29 mouse cellular contexts compared by ENCODE assay signal in genomic region chr7:39643323-39643722, GRCm38 (mm10).
A peak's percentile ranks its signal among the peaks of the same experiment; 100 is the strongest.
DNase-seq lines count a peak whose midpoint lies in the region; ATAC-seq lines count a peak whose summit lies in the region.
"Had no signal": no experiment of that assay in that cellular context is flagged by ENCODE, and none has a peak within 500 bp of the region (broad histone marks: within the 10 kb centered on the region; RNA-seq: fewer than 3 reads in every experiment).

No protein-coding gene starts in this region.

- H3K4me3 ChIP-seq in midbrain, embryonic 15.5 days, result no peak overlapping the region
- H3K4me3 ChIP-seq: embryonic facial prominence, embryonic 13.5 days; embryonic facial prominence, embryonic 15.5 days; erythroblast, embryonic 14.5 days; forebrain, embryonic 10.5 days; forebrain, embryonic 12.5 days had no signal

- H3K9ac ChIP-seq in midbrain, embryonic 15.5 days, result no peak overlapping the region
- H3K9ac ChIP-seq: embryonic facial prominence, embryonic 13.5 days; embryonic facial prominence, embryonic 15.5 days; forebrain, embryonic 12.5 days; forebrain, postnatal 0 days had no signal

- no peaks in the 10 kb centered on the region for H3K9me3 ChIP-seq in midbrain, embryonic 15.5 days
- H3K9me3 ChIP-seq: embryonic facial prominence, embryonic 13.5 days; embryonic facial prominence, embryonic 15.5 days; forebrain, embryonic 10.5 days; forebrain, embryonic 12.5 days had no signal

- H3K27me3 ChIP-seq in midbrain, embryonic 15.5 days (replicated peaks), result no peaks in the 10 kb centered on the region
- H3K27me3 ChIP-seq: CH12.LX; embryonic facial prominence, embryonic 13.5 days; embryonic facial prominence, embryonic 15.5 days; forebrain, embryonic 12.5 days had no signal

- WGBS in midbrain, embryonic 15.5 days, result 44% methylated on average over 1 of the region's 1 CpGs

- no peak overlapping the region for H3K4me2 ChIP-seq in midbrain, embryonic 15.5 days
- H3K4me2 ChIP-seq: embryonic facial prominence, embryonic 13.5 days; embryonic facial prominence, embryonic 15.5 days; forebrain, embryonic 12.5 days had no signal

- peak; percentile 71 for ATAC-seq in common myeloid progenitor, adult 5-6 weeks (replicated peaks; ENCODE audit: low read depth, poor library complexity, severe bottlenecking)
- ATAC-seq in hematopoietic stem cell, adult 5-6 weeks (replicated peaks in 1 of 2; ENCODE audit: insufficient read depth in 1 of 2, low FRiP score in 2 of 2, low TSS enrichment in 1 of 2, low read depth in 1 of 2, poor library complexity in 2 of 2, severe bottlenecking in 2 of 2), result peak; percentile 59 to 65
- ATAC-seq in megakaryocyte progenitor cell, adult 5-6 weeks (replicated peaks; ENCODE audit: poor library complexity), result peak; percentile 77
- ATAC-seq in midbrain, embryonic 15.5 days (replicated peaks), result no peak
- ATAC-seq: forebrain, embryonic 14.5 days; forebrain, postnatal 0 days; Patski had no signal

- no peaks in the 10 kb centered on the region for H3K4me1 ChIP-seq in midbrain, embryonic 15.5 days
- H3K4me1 ChIP-seq: embryonic facial prominence, embryonic 13.5 days; embryonic facial prominence, embryonic 15.5 days; forebrain, embryonic 10.5 days; forebrain, embryonic 12.5 days had no signal

- H3K27ac ChIP-seq in midbrain, embryonic 15.5 days, result no peak overlapping the region
- H3K27ac ChIP-seq: embryonic facial prominence, embryonic 13.5 days; embryonic facial prominence, embryonic 15.5 days; forebrain, embryonic 10.5 days; forebrain, embryonic 12.5 days had no signal

- DNase-seq in 416B (ENCODE audit: low read depth), result peak; percentile 4
- DNase-seq in urinary bladder, postnatal 10 days (ENCODE audit: low spot score), result no peak
- no peak for DNase-seq in lung, postnatal 36 days
- no peak for DNase-seq in cerebellum, postnatal 4 days (ENCODE audit: low spot score in 2 of 2)
- DNase-seq: adrenal gland, adult 8-10 months; adrenal gland, postnatal 14 days; adrenal gland, postnatal 36 days; B cell, adult 2 months; cerebellum, adult 11 months; cerebellum, adult 18-20 months; cerebellum, adult 8-10 months; cerebellum, adult 9-11 months; cerebellum, postnatal 14 days; cerebellum, postnatal 36 days; embryo, embryonic 11 days; forebrain, postnatal 0 days had no signal

- H3K36me3 ChIP-seq in midbrain, embryonic 15.5 days (replicated peaks), result no peaks in the 10 kb centered on the region
- H3K36me3 ChIP-seq: embryonic facial prominence, embryonic 13.5 days; embryonic facial prominence, embryonic 15.5 days; forebrain, embryonic 10.5 days; forebrain, embryonic 12.5 days; G1E had no signal
